Mouse (Mus musculus) heart, postnatal 36 days (tissue): Measurements from ENCODE around the gene Il10rb. TPM values are rescaled to one million over a fixed set of nuclear protein-coding genes. Genes with fewer than 3 reads are reported as not detected.

Experiments
- DNase-seq, 2 experiments: peaks; one replicate each; pipeline ENCODE4 v3.0.0; 2021 to 2022
- intact Hi-C: fragments of 180-260 bp; cut with DNase I; formaldehyde crosslinking; loops from one replicate; pipeline ENCODE4 v1.15.1; 2025
- total RNA-seq, 2 experiments: library from RNA; stranded (reverse); gene quantifications; 2 replicates each; pipeline ENCODE4 v1.2.3; 2021

Gene Il10rb
- total RNA-seq, result 100 to 1,000 TPM; 113 to 116 TPM

GRCm38 (mm10) chr16:91405640-91406584, at the start of gene Il10rb:
Il10rb (plus strand) TSS chr16:91406164.
- peak; percentile 85 to 88 for DNase-seq
- intact Hi-C loops, result loop anchor here (2.0 to 5.0 kb wide), 5 partner anchors 19 to 81 kb away; partner anchors contain the start of genes Ifnar1 and Ifnar2

GRCm38 (mm10) chr16:91356760-91357525, 49.0 kb upstream of the Il10rb start:
- intact Hi-C loops, result loop anchor here (5.0 kb wide), 1 partner anchor 155 kb away; no protein-coding TSS in a partner anchor
- DNase-seq, result no peak

DNA sequence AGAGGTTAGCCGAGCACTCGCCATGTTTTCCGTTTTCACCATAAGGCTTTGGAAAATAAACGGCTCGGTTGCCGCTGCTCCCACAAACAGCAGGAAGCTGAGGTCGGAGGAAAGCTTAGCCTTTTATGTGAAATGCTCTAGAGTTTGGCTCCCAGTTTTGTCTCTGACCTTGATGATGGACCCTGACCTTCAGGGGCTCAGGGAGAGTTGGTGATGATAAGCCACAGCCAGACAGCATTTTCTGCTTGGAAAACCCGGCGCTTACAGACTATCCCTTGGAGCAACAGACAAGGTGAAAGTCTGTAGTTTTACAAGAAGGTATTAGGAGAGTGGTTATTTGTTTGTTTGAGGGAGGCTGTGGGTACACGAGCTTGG, 48.5 kb upstream of the Il10rb start:
- no peak for DNase-seq
- intact Hi-C loops, result loop anchor here (5.0 kb wide), 1 partner anchor 155 kb away; no protein-coding TSS in a partner anchor

GRCm38 (mm10) chr16:91358555-91358954, 47.4 kb upstream of the Il10rb start:
- peak; percentile 56 to 69 for DNase-seq
- intact Hi-C loops, result loop anchor here (5.0 kb wide), 1 partner anchor 154 kb away; no protein-coding TSS in a partner anchor

DNA sequence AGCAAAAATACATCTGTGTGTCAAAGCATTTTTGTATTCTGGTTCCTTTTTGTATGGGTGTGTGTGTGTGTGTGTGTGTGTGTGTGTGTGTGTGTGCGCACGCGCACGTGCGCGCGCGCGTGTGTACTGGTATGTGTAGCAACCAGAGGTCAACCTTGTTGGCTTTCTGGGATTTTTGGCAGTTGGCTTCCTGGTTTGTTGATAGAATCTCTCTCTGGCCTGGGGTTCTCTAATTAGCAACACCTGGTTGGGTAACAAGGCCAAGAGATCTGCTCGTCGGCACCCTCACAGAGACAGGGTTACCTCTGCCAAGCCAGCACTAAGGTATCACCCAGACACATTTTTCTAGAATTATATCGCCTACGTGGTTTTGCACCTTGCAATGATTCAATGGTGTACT, 46.4 kb upstream of the Il10rb start:
- no peak for DNase-seq
- intact Hi-C loops, result loop anchor here (1.0 to 5.0 kb wide), 3 partner anchors 31 to 153 kb away; no protein-coding TSS in a partner anchor

DNA sequence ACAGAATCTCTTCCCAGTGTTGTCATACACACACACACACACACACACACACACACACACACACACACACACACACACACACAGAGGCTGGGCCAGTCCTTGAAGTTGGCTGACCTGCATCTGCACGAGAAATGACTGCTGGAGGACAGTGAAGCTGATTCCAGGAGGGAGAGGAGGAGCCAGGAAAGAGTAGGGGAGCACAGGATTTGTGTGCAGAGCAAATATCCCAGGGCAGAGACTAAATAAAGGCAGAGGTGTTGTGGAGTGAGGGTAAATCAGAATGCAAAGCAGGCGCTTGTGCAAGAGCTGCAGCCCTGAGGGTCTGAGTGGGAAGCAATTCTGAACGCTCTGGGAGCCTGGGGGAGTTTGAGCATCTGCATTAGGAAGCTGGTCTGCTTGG, 45.8 kb upstream of the Il10rb start:
- no peak for DNase-seq
- intact Hi-C loops, result no loop called here

GRCm38 (mm10) chr16:91362006-91362405, 44.0 kb upstream of the Il10rb start:
- no peak for DNase-seq
- intact Hi-C loops, result loop anchor here (2.0 kb wide), 1 partner anchor 25 kb away; no protein-coding TSS in a partner anchor

DNA sequence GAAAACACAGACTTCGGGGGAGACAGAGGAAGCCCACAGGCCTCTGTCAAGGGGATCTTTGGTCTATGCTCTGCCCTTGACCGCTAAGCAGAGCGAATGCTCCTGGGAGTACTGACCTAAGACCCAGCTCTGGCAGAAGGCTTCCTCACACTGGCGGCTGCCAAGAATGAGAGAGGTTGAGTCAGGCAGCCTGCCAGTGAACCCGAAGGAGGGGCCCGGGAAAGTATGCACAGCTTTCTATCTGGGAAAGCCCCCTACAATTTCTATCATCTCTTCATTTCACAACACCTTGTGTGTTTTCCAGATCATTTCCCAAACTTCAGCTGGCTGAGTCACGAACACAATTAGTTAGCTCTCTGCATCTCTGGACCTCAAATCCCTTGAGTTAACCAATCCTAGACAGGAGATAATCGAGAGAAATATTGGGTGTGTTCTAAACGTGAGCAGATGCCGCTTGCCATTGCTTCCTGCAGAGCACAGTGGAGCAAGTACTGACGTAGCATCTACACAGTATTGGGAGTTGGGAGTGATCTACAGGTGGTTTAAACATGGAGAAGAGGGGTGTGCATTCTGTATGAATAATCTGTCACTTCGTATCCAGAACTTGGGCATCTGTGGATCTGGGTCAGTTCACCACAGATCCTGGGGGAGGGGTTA, 43.2 kb upstream of the Il10rb start:
- intact Hi-C loops, result loop anchor here (2.0 kb wide), 1 partner anchor 24 kb away; no protein-coding TSS in a partner anchor
- DNase-seq, result peak; percentile 75 to 76

DNA sequence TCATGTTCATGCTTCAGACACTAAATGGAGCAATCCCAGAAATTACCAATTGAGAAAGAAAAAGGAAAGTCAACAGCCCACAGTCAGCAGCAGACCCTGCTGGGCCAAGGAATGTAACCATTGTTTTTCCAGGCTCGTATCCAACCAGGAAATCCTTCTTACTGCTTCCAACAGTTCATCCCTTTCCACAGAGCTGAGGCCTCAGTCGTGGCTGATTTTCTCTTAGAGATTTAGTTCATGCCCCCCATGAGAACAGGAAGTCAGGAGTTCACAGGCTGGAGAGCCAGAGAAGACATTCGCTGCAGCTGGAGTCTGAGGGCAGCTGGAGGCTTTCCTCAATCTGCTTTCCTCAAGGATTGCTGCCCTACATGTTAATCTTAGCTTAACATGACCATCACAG, 42.5 kb upstream of the Il10rb start:
- intact Hi-C loops, result loop anchor here (2.0 kb wide), 1 partner anchor 23 kb away; no protein-coding TSS in a partner anchor
- peak; percentile 45 to 56 for DNase-seq

GRCm38 (mm10) chr16:91366567-91366966, 39.4 kb upstream of the Il10rb start:
- DNase-seq, result no peak
- intact Hi-C loops, result no loop called here

DNA sequence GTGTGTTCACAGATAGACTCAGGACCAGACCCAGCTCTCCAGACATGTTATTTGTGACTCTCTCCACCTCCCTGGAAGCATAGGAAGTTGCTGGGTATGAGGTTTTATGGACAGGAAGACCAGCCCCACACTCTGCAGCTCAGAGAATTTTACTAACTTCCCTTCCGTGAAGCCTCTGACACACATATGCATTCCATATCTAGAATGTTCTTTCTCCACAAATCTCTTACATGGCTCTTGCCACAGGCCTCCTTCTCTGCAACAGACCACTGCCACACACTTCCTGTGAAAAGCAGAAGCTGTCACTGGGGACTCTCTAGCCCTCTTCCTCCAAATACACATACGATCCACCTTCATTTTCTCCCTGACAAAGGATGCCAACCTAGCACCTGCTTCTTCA, 38.9 kb upstream of the Il10rb start:
- DNase-seq, result no peak
- intact Hi-C loops, result no loop called here

DNA sequence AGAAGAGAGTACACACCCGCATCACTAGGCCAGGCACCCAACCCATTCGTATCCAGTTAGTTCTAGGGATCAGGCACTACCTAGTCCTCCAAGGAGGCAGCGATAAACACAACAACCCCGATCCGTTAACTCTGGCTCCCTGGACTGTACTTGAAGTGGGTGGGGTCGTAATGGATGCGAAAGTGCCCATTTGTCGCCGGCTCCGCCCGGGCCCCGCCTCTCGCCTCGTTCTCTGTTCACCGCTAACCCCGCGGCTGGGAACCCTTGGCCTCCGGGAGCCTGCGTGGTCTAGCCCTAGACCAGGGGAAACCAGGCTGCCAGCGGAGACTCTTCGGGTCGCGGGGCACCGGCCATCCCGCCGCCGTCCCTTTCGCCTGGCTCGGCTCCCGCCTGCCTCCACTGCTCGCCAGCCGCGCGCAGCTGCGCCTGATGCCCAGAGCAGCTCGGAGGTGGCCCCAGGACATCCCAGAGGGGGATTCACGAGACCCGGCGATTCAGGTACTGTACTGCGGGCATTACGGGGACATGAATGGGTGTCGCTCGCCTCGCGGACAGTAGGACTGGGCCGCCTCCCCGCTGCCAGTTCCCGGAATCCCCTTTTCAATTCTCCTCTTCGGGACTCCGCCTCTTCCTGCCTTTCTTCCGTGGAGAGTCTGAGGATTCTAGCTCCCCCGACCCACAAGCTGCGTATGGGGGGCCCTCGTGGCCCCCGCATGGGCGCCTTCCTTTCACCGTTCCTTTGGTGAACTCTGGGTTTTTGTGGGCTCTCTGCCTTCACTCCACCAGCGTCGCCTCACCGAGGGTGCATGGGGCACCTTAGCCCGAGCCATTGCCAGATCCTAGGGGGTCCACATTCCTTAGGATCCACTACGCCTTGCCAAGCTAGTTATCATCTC, 33.1 kb upstream of the Il10rb start, which contains the start of gene Ifnar2:
Ifnar2 (plus strand) TSS at position 207 of the 896 bp plus-strand sequence.
- peak; percentile 82 to 88 for DNase-seq
- intact Hi-C loops, result loop anchor here (2.0 kb wide), 1 partner anchor 34 kb away; the partner anchor contains the start of gene Il10rb

GRCm38 (mm10) chr16:91373473-91374252, 32.3 kb upstream of the Il10rb start:
- peak in 1 of 2 experiments; percentile 38 for DNase-seq
- intact Hi-C loops, result loop anchor here (2.0 kb wide), 1 partner anchor 33 kb away; the partner anchor contains the start of gene Il10rb

- intact Hi-C loops, result no loop called here
- DNase-seq, result no peak
These were observed 31.7 kb upstream of the Il10rb start for GRCm38 (mm10) chr16:91374253-91374634.

GRCm38 (mm10) chr16:91376701-91377100, 29.3 kb upstream of the Il10rb start:
- intact Hi-C loops, result no loop called here
- DNase-seq, result no peak

- intact Hi-C loops, result no loop called here
- DNase-seq, result no peak
These were observed 27.5 kb upstream of the Il10rb start for GRCm38 (mm10) chr16:91378431-91378986.

GRCm38 (mm10) chr16:91378991-91379390, 27.0 kb upstream of the Il10rb start:
- DNase-seq, result peak in 1 of 2 experiments; percentile 35
- intact Hi-C loops, result no loop called here

DNA sequence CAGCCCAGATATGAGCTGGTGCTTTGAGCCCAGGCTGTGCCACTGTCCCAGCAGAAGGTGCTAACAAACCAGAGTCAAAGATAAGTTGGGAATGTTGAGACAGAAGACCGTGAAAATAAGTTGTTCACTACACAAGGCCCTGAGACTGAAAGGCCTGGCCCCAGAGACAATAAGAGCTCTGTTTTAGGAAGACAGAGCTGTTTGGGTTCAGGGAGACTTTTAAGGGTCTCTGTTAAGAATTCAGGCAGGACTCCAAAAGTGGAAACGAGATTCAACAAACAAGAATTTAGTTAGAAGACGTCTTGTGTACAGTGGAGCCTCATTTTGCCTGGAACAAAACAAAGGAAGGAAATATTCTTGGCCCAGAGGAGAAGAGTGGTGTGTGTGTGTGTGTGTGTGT, 26.6 kb upstream of the Il10rb start:
- intact Hi-C loops, result no loop called here
- DNase-seq, result no peak
